Mouse (Mus musculus): ENCODE data around the gene Tsacc. TPM values are rescaled to one million over a fixed set of nuclear protein-coding genes. Genes with fewer than 3 reads are reported as not detected.

Tsacc gene
- polyA plus RNA-seq, 1 experiment from 2014 or later, result 12.8 TPM

GRCm38 (mm10) chr3:88248406-88248805 is 48.4 kb downstream of the Tsacc start:
- Histone ChIP-seq H3K9me3 (no peaks in the 10 kb centered on the region), H3K27me3 (peaks cover 59% of the 10 kb centered on the region), H3K9ac (no peak overlapping the region), H3K27ac (no peak overlapping the region), H3K36me3 (no peaks in the 10 kb centered on the region), H3K4me2 (replicated peaks) (no peak overlapping the region), H3K4me3 (no peak overlapping the region), H3K4me1 (no peaks in the 10 kb centered on the region)
- WGBS, result 79% methylated on average over 11 of the region's 11 CpGs
- ATAC-seq (ENCODE audit: low FRiP score, low read depth), result no peak

GRCm38 (mm10) chr3:88247666-88248065 is 49.1 kb downstream of the Tsacc start:
- peaks cover 59% of the 10 kb centered on the region for H3K27me3 ChIP-seq
- H3K4me2 ChIP-seq (replicated peaks), result no peak overlapping the region
- no peak overlapping the region for H3K27ac ChIP-seq
- no peaks in the 10 kb centered on the region for H3K9me3 ChIP-seq
- H3K36me3 ChIP-seq, result no peaks in the 10 kb centered on the region
- H3K4me1 ChIP-seq, result no peaks in the 10 kb centered on the region
- no peak for ATAC-seq (ENCODE audit: low FRiP score, low read depth)
- H3K4me3 ChIP-seq, result no peak overlapping the region
- WGBS, result 47% methylated on average over 9 of the region's 9 CpGs
- no peak overlapping the region for H3K9ac ChIP-seq

GRCm38 (mm10) chr3:88245811-88246210 is 51.0 kb downstream of the Tsacc start:
- peaks cover 4% of the 10 kb centered on the region; the same call in 1 of the 2 replicates for H3K4me1 ChIP-seq
- WGBS, result 19% methylated on average over 13 of the region's 13 CpGs
- no peak overlapping the region for H3K4me3 ChIP-seq
- no peak overlapping the region for H3K4me2 ChIP-seq (replicated peaks)
- H3K27ac ChIP-seq, result no peak overlapping the region
- no peaks in the 10 kb centered on the region for H3K9me3 ChIP-seq
- H3K9ac ChIP-seq, result no peak overlapping the region
- no peaks in the 10 kb centered on the region for H3K36me3 ChIP-seq
- peaks cover 64% of the 10 kb centered on the region for H3K27me3 ChIP-seq
- no peak for ATAC-seq (ENCODE audit: low FRiP score, low read depth)

- H3K36me3 ChIP-seq, result no peaks in the 10 kb centered on the region
- peaks cover 4% of the 10 kb centered on the region; the same call in 1 of the 2 replicates for H3K4me1 ChIP-seq
- H3K9ac ChIP-seq, result no peak overlapping the region
- ATAC-seq (ENCODE audit: low FRiP score, low read depth), result no peak
- no peaks in the 10 kb centered on the region for H3K9me3 ChIP-seq
- no peak overlapping the region for H3K27ac ChIP-seq
- H3K27me3 ChIP-seq, result peaks cover 81% of the 10 kb centered on the region
- H3K4me3 ChIP-seq, result no peak overlapping the region
- 9% methylated on average over 2 of the region's 2 CpGs for WGBS
- H3K4me2 ChIP-seq (replicated peaks), result no peak overlapping the region
Measured at GRCm38 (mm10) chr3:88244071-88244470, 52.7 kb downstream of the Tsacc start.

GRCm38 (mm10) chr3:88242531-88242930 is 54.3 kb downstream of the Tsacc start:
- no peak overlapping the region for H3K27ac ChIP-seq
- peak; percentile 55; the same call in 1 of the 2 replicates for ATAC-seq (ENCODE audit: low FRiP score, low read depth)
- H3K4me1 ChIP-seq, result peaks cover 4% of the 10 kb centered on the region; the same call in 1 of the 2 replicates
- peaks cover 93% of the 10 kb centered on the region for H3K27me3 ChIP-seq
- no peak overlapping the region for H3K4me3 ChIP-seq
- H3K9ac ChIP-seq, result no peak overlapping the region
- H3K36me3 ChIP-seq, result no peaks in the 10 kb centered on the region
- no peak overlapping the region for H3K4me2 ChIP-seq (replicated peaks)
- WGBS, result 4% methylated on average over 13 of the region's 13 CpGs
- H3K9me3 ChIP-seq, result no peaks in the 10 kb centered on the region

- peak overlapping the region; percentile 1; the same call in 1 of the 2 replicates for H3K9ac ChIP-seq
- H3K27ac ChIP-seq, result no peak overlapping the region
- H3K4me3 ChIP-seq, result peak overlapping the region; percentile 29
- no peaks in the 10 kb centered on the region for H3K36me3 ChIP-seq
- H3K9me3 ChIP-seq, result no peaks in the 10 kb centered on the region
- peaks cover 4% of the 10 kb centered on the region; the same call in 1 of the 2 replicates for H3K4me1 ChIP-seq
- H3K4me2 ChIP-seq (replicated peaks), result peak overlapping the region; percentile 54
- ATAC-seq (ENCODE audit: low FRiP score, low read depth), result no peak
- 3% methylated on average over 37 of the region's 48 CpGs for WGBS
- peaks cover 100% of the 10 kb centered on the region for H3K27me3 ChIP-seq
Measured at GRCm38 (mm10) chr3:88241045-88241786, 55.6 kb downstream of the Tsacc start.

GRCm38 (mm10) chr3:88239446-88239845 is 57.4 kb downstream of the Tsacc start:
- Histone ChIP-seq H3K9me3 (no peaks in the 10 kb centered on the region), H3K4me2 (replicated peaks) (no peak overlapping the region), H3K36me3 (no peaks in the 10 kb centered on the region), H3K4me3 (no peak overlapping the region), H3K27me3 (peaks cover 100% of the 10 kb centered on the region), H3K9ac (no peak overlapping the region), H3K27ac (no peak overlapping the region), H3K4me1 (peaks cover 4% of the 10 kb centered on the region; the same call in 1 of the 2 replicates)
- no peak for ATAC-seq (ENCODE audit: low FRiP score, low read depth)
- WGBS, result 56% methylated on average over 4 of the region's 4 CpGs

- no peak overlapping the region for H3K4me3 ChIP-seq
- no peak overlapping the region for H3K27ac ChIP-seq
- H3K9me3 ChIP-seq, result no peaks in the 10 kb centered on the region
- WGBS, result 39% methylated on average over 8 of the region's 8 CpGs
- H3K4me1 ChIP-seq, result peaks cover 4% of the 10 kb centered on the region; the same call in 1 of the 2 replicates
- H3K4me2 ChIP-seq (replicated peaks), result no peak overlapping the region
- H3K9ac ChIP-seq, result no peak overlapping the region
- H3K27me3 ChIP-seq, result peaks cover 98% of the 10 kb centered on the region
- ATAC-seq (ENCODE audit: low FRiP score, low read depth), result no peak
- no peaks in the 10 kb centered on the region for H3K36me3 ChIP-seq
Measured at GRCm38 (mm10) chr3:88238866-88239391, 57.9 kb downstream of the Tsacc start.

GRCm38 (mm10) chr3:88237556-88238194 is 59.1 kb downstream of the Tsacc start:
- no peak overlapping the region for H3K4me3 ChIP-seq
- 8% methylated on average over 10 of the region's 10 CpGs for WGBS

GRCm38 (mm10) chr3:88237161-88237555 is 59.6 kb downstream of the Tsacc start:
- H3K9ac ChIP-seq, result no peak overlapping the region
- H3K36me3 ChIP-seq, result no peaks in the 10 kb centered on the region
- ATAC-seq (ENCODE audit: low FRiP score, low read depth), result no peak
- 14% methylated on average over 6 of the region's 6 CpGs for WGBS
- H3K9me3 ChIP-seq, result no peaks in the 10 kb centered on the region
- peaks cover 97% of the 10 kb centered on the region for H3K27me3 ChIP-seq
- no peak overlapping the region for H3K4me2 ChIP-seq (replicated peaks)
- no peak overlapping the region for H3K4me3 ChIP-seq
- peaks cover 15% of the 10 kb centered on the region; the same call in 1 of the 2 replicates for H3K4me1 ChIP-seq
- no peak overlapping the region for H3K27ac ChIP-seq

More at GRCm38 (mm10) chr3:88237556-88238194, 59.1 kb downstream of the Tsacc start:
- no peak for ATAC-seq (ENCODE audit: low FRiP score, low read depth)
- Histone ChIP-seq H3K9me3 (no peaks in the 10 kb centered on the region), H3K36me3 (no peaks in the 10 kb centered on the region), H3K27ac (no peak overlapping the region), H3K4me2 (replicated peaks) (no peak overlapping the region), H3K4me1 (peaks cover 10% of the 10 kb centered on the region; the same call in 1 of the 2 replicates), H3K9ac (no peak overlapping the region), H3K27me3 (peaks cover 98% of the 10 kb centered on the region)

- Histone ChIP-seq H3K9me3 (no peaks in the 10 kb centered on the region), H3K4me1 (peaks cover 12% of the 10 kb centered on the region; the same call in 1 of the 2 replicates), H3K9ac (no peak overlapping the region), H3K4me3 (no peak overlapping the region), H3K36me3 (no peaks in the 10 kb centered on the region), H3K27me3 (peaks cover 96% of the 10 kb centered on the region), H3K27ac (no peak overlapping the region), H3K4me2 (replicated peaks) (no peak overlapping the region)
- 39% methylated on average over 2 of the region's 2 CpGs for WGBS
- no peak for ATAC-seq (ENCODE audit: low FRiP score, low read depth)
Measured at GRCm38 (mm10) chr3:88235616-88236015, 61.2 kb downstream of the Tsacc start.

GRCm38 (mm10) chr3:88235216-88235615 is 61.6 kb downstream of the Tsacc start:
- H3K9me3 ChIP-seq, result no peaks in the 10 kb centered on the region
- H3K4me2 ChIP-seq (replicated peaks), result no peak overlapping the region
- no peak overlapping the region for H3K27ac ChIP-seq
- H3K9ac ChIP-seq, result no peak overlapping the region
- peaks cover 12% of the 10 kb centered on the region; the same call in 1 of the 2 replicates for H3K4me1 ChIP-seq
- peaks cover 96% of the 10 kb centered on the region for H3K27me3 ChIP-seq
- ATAC-seq (ENCODE audit: low FRiP score, low read depth), result no peak
- WGBS, result 5% methylated on average over 3 of the region's 3 CpGs
- no peaks in the 10 kb centered on the region for H3K36me3 ChIP-seq
- no peak overlapping the region for H3K4me3 ChIP-seq

All from limb, embryonic 13.5 days (tissue).